Mouse (Mus musculus) cortical plate, adult 2 months (tissue): ENCODE results near the gene Smg1.

Source experiments
- CTCF ChIP-seq: fragments of 200-500 bp; IDR thresholded peaks from 2 replicates; pipeline ENCODE4 v1.5.1; 2011; ENCODE audit warnings: mild to moderate bottlenecking, control low read depth, low read length; ENCODE audit not compliant: insufficient read depth; ENCODE audit errors: extremely low read depth
- POLR2A ChIP-seq: fragments of 200-500 bp; IDR thresholded peaks from 2 replicates; pipeline ENCODE4 v1.6.1; 2011; ENCODE audit warnings: mild to moderate bottlenecking, low read length, control low read depth; ENCODE audit not compliant: insufficient read depth; ENCODE audit errors: extremely low read depth

- no peak for TF ChIP-seq CTCF
- TF ChIP-seq POLR2A, result no peak
Measured at GRCm38 (mm10) chr7:118103462-118104379, 139.7 kb downstream of the Smg1 start.
